Mouse (Mus musculus) testis, adult 2 months (tissue): ENCODE data around the gene Olfr118.

Experiments
- CTCF ChIP-seq: fragments of 200-500 bp; IDR thresholded peaks from 2 replicates; pipeline ENCODE4 v1.5.1; 2012; ENCODE audit warnings: low read depth, mild to moderate bottlenecking, inconsistent platforms, low read length, moderate library complexity; ENCODE audit not compliant: control insufficient read depth, insufficient read depth, insufficient replicate concordance
- POLR2A ChIP-seq: fragments of 200-500 bp; IDR thresholded peaks from 2 replicates; pipeline ENCODE4 v1.6.1; 2012; ENCODE audit warnings: low read depth, mild to moderate bottlenecking, inconsistent platforms, low read length, moderate library complexity; ENCODE audit not compliant: control insufficient read depth

DNA sequence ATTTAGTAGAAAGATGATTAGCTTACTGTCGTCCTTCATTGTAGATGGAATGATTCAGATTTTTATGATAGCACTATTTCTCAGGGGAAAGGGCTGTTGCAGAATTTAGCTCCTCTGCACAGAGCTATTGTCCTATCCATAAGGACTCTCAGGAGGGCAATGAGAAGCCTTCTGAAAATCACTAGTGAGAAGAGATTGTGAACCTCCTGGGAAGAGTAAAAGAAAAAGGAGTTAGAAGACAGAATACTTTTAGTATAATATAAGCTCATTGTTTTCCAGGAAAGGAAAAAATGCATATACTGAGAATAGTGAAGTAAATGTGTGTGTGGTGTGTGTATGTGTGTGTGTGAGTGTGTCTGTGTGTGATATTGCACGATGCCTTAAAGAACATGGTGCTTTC is at the start of gene Olfr118:
- TF ChIP-seq CTCF (no peak), POLR2A (no peak)
